Mouse (Mus musculus) splenic B cell, adult 2 months (primary cell): ENCODE data around the gene Dkk2.
"Not testable (repeated sequence)": the region's sequence is repeated elsewhere in the genome, so short reads cannot be mapped to it uniquely, and the experiment has no call there.

Experiments used
- DNase-seq: peaks from one replicate; pipeline ENCODE4 v3.0.0-alpha.2; 2011; ENCODE audit warnings: low read depth, low spot score
- H3K27me3 ChIP-seq: 2 replicates; pipeline ENCODE4 v1.6.1; 2012; ENCODE audit warnings: mild to moderate bottlenecking, low read length, moderate library complexity, mixed read lengths; ENCODE audit not compliant: control insufficient read depth, poor library complexity, insufficient read depth, severe bottlenecking
- H3K36me3 ChIP-seq: 2 replicates; pipeline ENCODE4 v1.6.1; 2012; ENCODE audit warnings: mild to moderate bottlenecking, low read length, moderate library complexity, mixed read lengths; ENCODE audit not compliant: control insufficient read depth, poor library complexity, insufficient read depth, severe bottlenecking

Dkk2 gene

GRCm38 (mm10) chr3:132085112-132085822 lies at the start of gene Dkk2:
Gene Dkk2, plus strand, starts transcription at chr3:132085292.
- Histone ChIP-seq H3K27me3 (no peaks in the 10 kb centered on the region), H3K36me3 (no peaks in the 10 kb centered on the region)
- DNase-seq: no peak

DNA sequence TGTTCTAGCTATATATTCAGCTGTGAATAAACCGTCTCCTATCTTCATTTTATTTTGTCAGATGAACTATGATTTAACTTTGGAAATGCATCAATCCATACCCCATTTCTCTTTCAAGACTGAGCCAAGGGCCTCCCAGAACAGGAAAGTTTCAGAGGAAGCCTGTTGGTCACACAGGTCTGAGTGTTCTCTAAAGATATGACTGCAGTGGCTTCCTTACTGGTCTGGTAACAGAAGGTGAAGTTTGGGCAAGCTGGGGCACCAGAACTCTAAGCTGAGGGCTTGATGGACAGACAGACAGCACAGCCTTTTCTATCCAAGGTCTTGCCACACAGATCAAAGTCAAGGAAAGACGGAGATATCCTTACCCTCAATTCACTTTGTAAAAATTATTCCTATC lies 48.4 kb upstream of the Dkk2 start:
- DNase-seq: no peak
- H3K36me3 ChIP-seq: no peaks in the 10 kb centered on the region

GRCm38 (mm10) chr3:132037670-132038069 lies 47.4 kb upstream of the Dkk2 start:
- no peak for DNase-seq
- H3K36me3 ChIP-seq: no peaks in the 10 kb centered on the region
- H3K27me3 ChIP-seq: no peaks in the 10 kb centered on the region

More for the DNA sequence above, 48.4 kb upstream of the Dkk2 start:
- H3K27me3 ChIP-seq: no peaks in the 10 kb centered on the region

DNA sequence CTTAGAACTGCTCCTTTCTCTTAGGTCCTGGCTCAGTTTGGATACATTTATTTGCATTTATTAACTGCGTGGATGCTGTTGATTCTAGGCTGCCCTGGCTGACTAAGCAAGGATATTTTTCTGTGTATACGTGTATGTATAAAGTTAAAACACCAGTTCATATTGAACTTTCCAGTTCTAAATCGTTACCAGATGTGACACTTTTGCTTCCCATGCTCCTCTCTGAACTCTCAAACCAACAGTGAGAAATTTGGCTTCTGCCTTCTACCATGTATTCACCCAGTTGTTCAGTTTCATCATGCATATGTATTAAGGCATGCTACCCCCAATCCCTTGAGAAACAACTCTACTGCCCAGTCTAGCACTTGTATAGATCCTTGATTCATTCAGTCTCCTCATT lies 45.0 kb upstream of the Dkk2 start:
- Histone ChIP-seq H3K27me3 (no peaks in the 10 kb centered on the region), H3K36me3 (no peaks in the 10 kb centered on the region)
- DNase-seq: no peak

GRCm38 (mm10) chr3:132050884-132051457 lies 34.1 kb upstream of the Dkk2 start:
- DNase-seq: no peak
- no peaks in the 10 kb centered on the region for H3K36me3 ChIP-seq
- H3K27me3 ChIP-seq: no peaks in the 10 kb centered on the region

- DNase-seq, H3K27me3 ChIP-seq, H3K36me3 ChIP-seq: not testable (repeated sequence)
Observed at GRCm38 (mm10) chr3:132062816-132063215, 22.3 kb upstream of the Dkk2 start.

GRCm38 (mm10) chr3:132063374-132063773 lies 21.7 kb upstream of the Dkk2 start:
- DNase-seq: no peak
- no peaks in the 10 kb centered on the region for H3K27me3 ChIP-seq
- H3K36me3 ChIP-seq: no peaks in the 10 kb centered on the region

- Histone ChIP-seq H3K27me3 (no peaks in the 10 kb centered on the region), H3K36me3 (no peaks in the 10 kb centered on the region)
- no peak for DNase-seq
Observed at GRCm38 (mm10) chr3:132063966-132064365, 21.1 kb upstream of the Dkk2 start.

GRCm38 (mm10) chr3:132064920-132065319 lies 20.2 kb upstream of the Dkk2 start:
- H3K27me3 ChIP-seq: no peaks in the 10 kb centered on the region
- no peak for DNase-seq
- H3K36me3 ChIP-seq: no peaks in the 10 kb centered on the region

DNA sequence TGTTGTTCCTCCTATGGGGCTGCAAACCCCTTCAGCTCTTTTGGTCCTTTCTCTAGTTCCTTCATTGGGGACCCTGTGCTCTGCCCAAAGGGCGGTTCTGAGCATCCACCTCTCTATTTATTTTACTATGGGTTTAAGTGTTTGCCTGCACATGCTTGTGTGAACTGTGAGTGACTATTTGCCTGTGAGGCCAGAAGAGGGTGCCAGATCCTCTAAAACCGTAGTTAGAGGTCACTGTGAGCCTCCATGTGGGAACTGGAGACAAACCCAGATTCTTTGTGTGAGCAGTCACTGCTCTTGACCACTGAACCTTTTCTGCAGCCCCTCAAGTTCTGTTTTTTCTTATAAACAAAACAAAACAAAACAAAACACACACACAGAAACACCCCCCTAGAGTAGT lies 14.1 kb upstream of the Dkk2 start:
- no peaks in the 10 kb centered on the region for H3K27me3 ChIP-seq
- DNase-seq: no peak
- no peaks in the 10 kb centered on the region for H3K36me3 ChIP-seq

GRCm38 (mm10) chr3:132084018-132084417 lies 1.1 kb upstream of the Dkk2 start:
- DNase-seq: no peak
- Histone ChIP-seq H3K36me3 (no peaks in the 10 kb centered on the region), H3K27me3 (no peaks in the 10 kb centered on the region)

GRCm38 (mm10) chr3:132084680-132085079 lies 412 bp upstream of the Dkk2 start:
- no peak for DNase-seq
- no peaks in the 10 kb centered on the region for H3K36me3 ChIP-seq

GRCm38 (mm10) chr3:132085823-132086350 lies 795 bp downstream of the Dkk2 start:
- H3K27me3 ChIP-seq: no peaks in the 10 kb centered on the region
- DNase-seq: no peak
- H3K36me3 ChIP-seq: no peaks in the 10 kb centered on the region

More at GRCm38 (mm10) chr3:132084680-132085079, 412 bp upstream of the Dkk2 start:
- no peaks in the 10 kb centered on the region for H3K27me3 ChIP-seq

GRCm38 (mm10) chr3:132086461-132086860 lies 1.4 kb downstream of the Dkk2 start:
- DNase-seq: no peak
- no peaks in the 10 kb centered on the region for H3K36me3 ChIP-seq
- H3K27me3 ChIP-seq: no peaks in the 10 kb centered on the region

DNA sequence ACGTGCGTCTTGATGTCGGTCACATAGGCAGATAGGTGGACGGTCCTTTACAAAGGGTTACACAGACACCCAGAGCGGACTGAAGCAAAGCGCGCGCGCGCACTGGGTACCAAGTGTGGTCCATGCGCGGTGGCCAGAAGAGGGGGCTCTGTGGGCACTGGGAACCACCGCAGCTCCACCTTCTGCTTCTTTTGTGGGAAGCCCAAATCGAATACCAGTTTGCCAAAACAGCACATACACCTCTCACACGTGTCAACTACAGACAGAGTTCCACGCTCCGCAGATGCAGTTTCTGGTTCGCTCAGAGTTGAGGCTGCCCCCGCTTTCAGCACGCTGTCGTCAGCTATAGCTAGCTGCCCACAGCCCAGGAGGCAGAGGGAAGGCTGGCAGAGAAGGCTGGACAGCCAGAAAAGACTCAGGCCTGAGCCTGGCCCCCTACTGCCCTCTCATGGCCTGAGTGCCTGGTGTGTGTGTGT lies 2.0 kb downstream of the Dkk2 start:
- Histone ChIP-seq H3K36me3 (no peaks in the 10 kb centered on the region), H3K27me3 (no peaks in the 10 kb centered on the region)
- no peak for DNase-seq
